Comparison of ENCODE assay signal across 9 mouse cellular contexts in the genomic region with DNA sequence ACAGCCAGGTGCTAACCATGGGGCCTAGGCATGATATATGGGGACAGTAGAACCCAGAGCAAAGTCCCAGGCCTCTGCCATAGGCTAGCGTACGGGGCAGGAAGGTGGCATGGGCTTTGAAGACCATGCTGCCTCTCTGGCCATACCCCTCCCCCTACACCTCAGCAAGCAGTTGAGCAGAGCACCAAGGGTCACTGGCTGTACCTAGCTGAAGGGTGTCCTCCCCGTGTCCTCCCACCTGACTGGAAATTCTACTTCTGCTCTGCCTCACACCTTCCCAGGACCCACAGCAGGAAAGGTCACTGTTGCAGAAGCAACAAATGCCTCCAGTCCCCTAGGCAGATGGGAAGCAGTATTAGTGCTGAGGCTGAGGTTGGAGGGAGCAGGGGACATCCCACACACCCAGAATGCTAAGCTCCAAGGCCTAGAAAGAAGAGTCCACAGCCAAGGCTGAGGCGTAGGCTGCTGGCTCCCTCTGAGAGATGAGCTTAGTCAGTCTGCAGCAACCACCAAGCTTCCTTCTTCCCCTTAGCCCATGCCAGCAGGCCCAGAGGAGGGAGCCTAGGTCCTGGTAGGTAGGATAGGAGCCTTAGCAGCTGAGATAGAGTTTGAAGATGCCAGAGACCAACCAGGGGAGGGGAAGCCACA. TPM values are rescaled to one million over a fixed set of nuclear protein-coding genes. Genes with fewer than 3 reads are reported as not detected.
A peak's percentile ranks its signal among the peaks of the same experiment; 100 is the strongest.
DNase-seq lines count a peak whose midpoint lies in the region; ATAC-seq and TF ChIP-seq lines count a peak whose summit lies in the region.
"Had no signal": no experiment of that assay in that cellular context is flagged by ENCODE, and none has a peak within 500 bp of the region (broad histone marks: within the 10 kb centered on the region; RNA-seq: fewer than 3 reads in every experiment).

No protein-coding gene starts in this region.

- H3K9ac ChIP-seq in heart, embryonic 12.5 days: peak overlapping the region; percentile 57; the same call in 1 of the 2 replicates
- H3K9ac ChIP-seq in intestine, postnatal 0 days (ENCODE audit: low read depth, low read length): no peak overlapping the region

- peaks cover 44% of the 10 kb centered on the region for H3K36me3 ChIP-seq in heart, embryonic 12.5 days
- H3K36me3 ChIP-seq in megakaryocyte, embryonic 14.5 days (replicated peaks; ENCODE audit: low read length): peaks cover 71% of the 10 kb centered on the region
- peaks cover 21% of the 10 kb centered on the region for H3K36me3 ChIP-seq in intestine, postnatal 0 days (ENCODE audit: control insufficient read depth, insufficient read depth)
- peaks cover 6% of the 10 kb centered on the region for H3K36me3 ChIP-seq in myocyte (ENCODE audit: control insufficient read depth, insufficient read depth)

- 86% methylated on average over 4 of the region's 4 CpGs for WGBS in heart, embryonic 12.5 days
- 55% methylated on average over 4 of the region's 4 CpGs for WGBS in intestine, postnatal 0 days

- no peak overlapping the region for H3K27ac ChIP-seq in heart, embryonic 12.5 days (ENCODE audit: poor library complexity, severe bottlenecking)
- peak overlapping the region; percentile 81 for H3K27ac ChIP-seq in intestine, postnatal 0 days (ENCODE audit: low read depth, low read length)

- H3K4me1 ChIP-seq in heart, embryonic 12.5 days (replicated peaks): peaks cover 45% of the 10 kb centered on the region
- peaks cover 64% of the 10 kb centered on the region for H3K4me1 ChIP-seq in megakaryocyte, embryonic 14.5 days
- peaks cover 19% of the 10 kb centered on the region for H3K4me1 ChIP-seq in intestine, postnatal 0 days (replicated peaks; ENCODE audit: control insufficient read depth, insufficient read depth, low read length)

- H3K4me2 ChIP-seq in heart, embryonic 12.5 days: no peak overlapping the region
- H3K4me2 ChIP-seq in intestine, postnatal 0 days (replicated peaks; ENCODE audit: low read depth): peak overlapping the region; percentile 27
- H3K4me2 ChIP-seq in myocyte (ENCODE audit: low read depth): peak overlapping the region; percentile 24

- H3K27me3 ChIP-seq in heart, embryonic 12.5 days (replicated peaks): no peaks in the 10 kb centered on the region
- no peaks in the 10 kb centered on the region for H3K27me3 ChIP-seq in megakaryocyte, embryonic 14.5 days (replicated peaks)
- no peaks in the 10 kb centered on the region for H3K27me3 ChIP-seq in intestine, postnatal 0 days (replicated peaks; ENCODE audit: control insufficient read depth, insufficient read depth, low read length)
- no peaks in the 10 kb centered on the region for H3K27me3 ChIP-seq in myocyte (ENCODE audit: control insufficient read depth, insufficient read depth, insufficient read length)

- no peak overlapping the region for H3ac ChIP-seq in myocyte (ENCODE audit: control insufficient read depth, insufficient read length)

- H3K79me2 ChIP-seq in myocyte (ENCODE audit: control insufficient read depth, insufficient read depth): peaks cover 34% of the 10 kb centered on the region

- no peak for TF ChIP-seq POLR2A in myocyte (IDR thresholded peaks at IDR 0.05; ENCODE audit: insufficient read length, low read depth)

- ATAC-seq in heart, embryonic 12.5 days (ENCODE audit: insufficient number of reproducible peaks, low FRiP score): no peak
- no peak for ATAC-seq in megakaryocyte, adult 5-6 weeks (ENCODE audit: poor library complexity, severe bottlenecking)
- no peak for ATAC-seq in intestine, postnatal 0 days

- no peak for DNase-seq in heart, postnatal 10 days
- DNase-seq in layer of hippocampus, adult 9-10 months (ENCODE audit: low spot score): no peak
- no peak for DNase-seq in T-cell, adult 2 months (ENCODE audit: low spot score)
- DNase-seq: cerebellum, postnatal 25 days had no signal

- H3K4me3 ChIP-seq in heart, embryonic 12.5 days: no peak overlapping the region
- H3K4me3 ChIP-seq in megakaryocyte, embryonic 14.5 days (replicated peaks): peak overlapping the region; percentile 82
- no peak overlapping the region for H3K4me3 ChIP-seq in intestine, postnatal 0 days (ENCODE audit: low read depth, low read length)
- H3K4me3 ChIP-seq in myocyte: no peak overlapping the region

- H3K9me3 ChIP-seq in heart, embryonic 12.5 days (replicated peaks): no peaks in the 10 kb centered on the region
- no peaks in the 10 kb centered on the region for H3K9me3 ChIP-seq in megakaryocyte, embryonic 14.5 days
- H3K9me3 ChIP-seq in intestine, postnatal 0 days (ENCODE audit: control insufficient read depth): no peaks in the 10 kb centered on the region

- intact Hi-C loops in heart, postnatal 10 days (cut with DNase I): loop anchor here (10.0 kb wide), 1 partner anchor 569 kb away; a partner anchor contains a TSS

- TF ChIP-seq CTCF in intestine, postnatal 0 days (IDR thresholded peaks at IDR 0.05; ENCODE audit: low read depth): no peak

TF ChIP-seq in myocyte, 11 proteins besides CTCF, POLR2A, EP300 and RAD21:
- TF ChIP-seq REST (IDR thresholded peaks at IDR 0.05; ENCODE audit: insufficient read depth, insufficient read length): no peak
- no peak for TF ChIP-seq POLR2AphosphoS2 (IDR thresholded peaks at IDR 0.05; ENCODE audit: insufficient read length, low read depth)
- TF ChIP-seq MAX (IDR thresholded peaks at IDR 0.05; ENCODE audit: low read depth): no peak
- no peak for TF ChIP-seq MYOD1 (IDR thresholded peaks at IDR 0.05; ENCODE audit: control insufficient read depth in 1 of 3, insufficient read length in 2 of 3, low read depth in 2 of 3)
- TF ChIP-seq E2F4 (IDR thresholded peaks at IDR 0.05; ENCODE audit: insufficient read depth): no peak
- TF ChIP-seq TCF3 (IDR thresholded peaks at IDR 0.05; ENCODE audit: insufficient read length, low read depth): no peak
- no peak for TF ChIP-seq CEBPB (IDR thresholded peaks at IDR 0.05; ENCODE audit: insufficient read depth, poor library complexity, severe bottlenecking)
- TF ChIP-seq TCF12 (IDR thresholded peaks at IDR 0.05; ENCODE audit: insufficient read depth, poor library complexity, severe bottlenecking): no peak
- TF ChIP-seq MYOG (IDR thresholded peaks at IDR 0.05; ENCODE audit: control insufficient read depth in 1 of 3, insufficient read depth in 1 of 3, insufficient read length in 2 of 3, low read depth in 2 of 3): no peak
- TF ChIP-seq USF1 (IDR thresholded peaks at IDR 0.05; ENCODE audit: low read depth): no peak
- no peak for TF ChIP-seq SRF (IDR thresholded peaks at IDR 0.05; ENCODE audit: control insufficient read depth, insufficient read length, low read depth)

RNA-seq across cellular contexts. Expression of a gene that starts 4.0 kb away (rescaled TPM):
- 220 and 226 TPM in 2 replicates for polyA plus RNA-seq in heart, embryonic 12.5 days (2016; fragmentation: Nextera tagmentation; extraction: Ambion mirVana)
- total RNA-seq in heart, postnatal 10 days (2021): 100 to 1,000 TPM; 108 to 119 TPM
- 333 and 674 TPM in 2 replicates for polyA plus RNA-seq in megakaryocyte, embryonic 14.5 days (2012; ENCODE audit: insufficient read depth, low replicate concordance)
- 6.9 and 7.0 TPM in 2 replicates for total RNA-seq in megakaryocyte, adult 5-6 weeks (2015)
- 13.6 and 16.9 TPM in 2 replicates for total RNA-seq in megakaryocyte, adult 5-6 weeks (2017)
- polyA plus RNA-seq in intestine, postnatal 0 days (2015; fragmentation: Nextera tagmentation; extraction: Ambion mirVana): 42.3 and 51.1 TPM in 2 replicates
- polyA plus RNA-seq in myocyte (2012; fragmentation: generic; extraction: Trizol): 122 TPM

RNA-seq across cellular contexts. Expression of a gene that starts 27.6 kb away (rescaled TPM):
- 14.8 and 15.6 TPM in 2 replicates for polyA plus RNA-seq in heart, embryonic 12.5 days (2016; fragmentation: Nextera tagmentation; extraction: Ambion mirVana)
- total RNA-seq in heart, postnatal 10 days (2021): 1 to 10 TPM; 7.9 to 9.3 TPM
- 10.0 and 22.2 TPM in 2 replicates for polyA plus RNA-seq in megakaryocyte, embryonic 14.5 days (2012; ENCODE audit: insufficient read depth, low replicate concordance)
- 9.1 and 12.3 TPM in 2 replicates for total RNA-seq in megakaryocyte, adult 5-6 weeks (2015)
- 12.2 and 15.8 TPM in 2 replicates for total RNA-seq in megakaryocyte, adult 5-6 weeks (2017)
- polyA plus RNA-seq in intestine, postnatal 0 days (2015; fragmentation: Nextera tagmentation; extraction: Ambion mirVana): 8.5 and 8.6 TPM in 2 replicates
- polyA plus RNA-seq in myocyte (2012; fragmentation: generic; extraction: Trizol): 12.8 TPM

RNA-seq across cellular contexts. Expression of a gene that starts 35.6 kb away (rescaled TPM):
- polyA plus RNA-seq in heart, embryonic 12.5 days (2016; fragmentation: Nextera tagmentation; extraction: Ambion mirVana): 0.19 and 0.32 TPM in 2 replicates
- under 1 TPM; 0.14 to 0.40 TPM for total RNA-seq in heart, postnatal 10 days (2021)
- polyA plus RNA-seq in megakaryocyte, embryonic 14.5 days (2012; ENCODE audit: insufficient read depth, low replicate concordance): 2.7 TPM in 1 of 2 replicates, not detected in the other
- total RNA-seq in megakaryocyte, adult 5-6 weeks (2015): 15.2 and 20.7 TPM in 2 replicates
- total RNA-seq in megakaryocyte, adult 5-6 weeks (2017): 33.5 and 35.8 TPM in 2 replicates
- polyA plus RNA-seq in intestine, postnatal 0 days (2015; fragmentation: Nextera tagmentation; extraction: Ambion mirVana): 0.66 and 1.1 TPM in 2 replicates
- polyA plus RNA-seq in myocyte (2012; fragmentation: generic; extraction: Trizol): not detected

RNA-seq across cellular contexts. Expression of a gene that starts 35.8 kb away (rescaled TPM):
- not detected in 2 replicates for polyA plus RNA-seq in heart, embryonic 12.5 days (2016; fragmentation: Nextera tagmentation; extraction: Ambion mirVana)
- not detected for total RNA-seq in heart, postnatal 10 days (2021)
- not detected in 2 replicates for polyA plus RNA-seq in megakaryocyte, embryonic 14.5 days (2012; ENCODE audit: insufficient read depth, low replicate concordance)
- total RNA-seq in megakaryocyte, adult 5-6 weeks (2015): 2.5 TPM in 1 of 2 replicates, not detected in the other
- total RNA-seq in megakaryocyte, adult 5-6 weeks (2017): 0.37 TPM in 1 of 2 replicates, not detected in the other
- 0.14 and 0.31 TPM in 2 replicates for polyA plus RNA-seq in intestine, postnatal 0 days (2015; fragmentation: Nextera tagmentation; extraction: Ambion mirVana)
- 1.1 TPM for polyA plus RNA-seq in myocyte (2012; fragmentation: generic; extraction: Trizol)

RNA-seq across cellular contexts. Expression of a gene that starts 37.5 kb away (rescaled TPM):
- 0.42 TPM in 1 of 2 replicates, not detected in the other for polyA plus RNA-seq in heart, embryonic 12.5 days (2016; fragmentation: Nextera tagmentation; extraction: Ambion mirVana)
- not detected for total RNA-seq in heart, postnatal 10 days (2021)
- polyA plus RNA-seq in megakaryocyte, embryonic 14.5 days (2012; ENCODE audit: insufficient read depth, low replicate concordance): not detected in 2 replicates
- not detected in 2 replicates for total RNA-seq in megakaryocyte, adult 5-6 weeks (2015)
- total RNA-seq in megakaryocyte, adult 5-6 weeks (2017): not detected in 2 replicates
- polyA plus RNA-seq in intestine, postnatal 0 days (2015; fragmentation: Nextera tagmentation; extraction: Ambion mirVana): 0.04 TPM in 1 of 2 replicates, not detected in the other
- polyA plus RNA-seq in myocyte (2012; fragmentation: generic; extraction: Trizol): 0.38 TPM
